Mouse (Mus musculus) thymus, adult 18-20 months (tissue): ENCODE data around the gene Cep112.
"Not testable (repeated sequence)": the region's sequence is repeated elsewhere in the genome, so short reads cannot be mapped to it uniquely, and the experiment has no call there.

ENCODE experiments used
- DNase-seq, 2 experiments: peaks; one replicate each; pipeline ENCODE4 v3.0.0; 2022; ENCODE audit warnings: mixed read lengths in 2 of 2

Gene Cep112

DNA sequence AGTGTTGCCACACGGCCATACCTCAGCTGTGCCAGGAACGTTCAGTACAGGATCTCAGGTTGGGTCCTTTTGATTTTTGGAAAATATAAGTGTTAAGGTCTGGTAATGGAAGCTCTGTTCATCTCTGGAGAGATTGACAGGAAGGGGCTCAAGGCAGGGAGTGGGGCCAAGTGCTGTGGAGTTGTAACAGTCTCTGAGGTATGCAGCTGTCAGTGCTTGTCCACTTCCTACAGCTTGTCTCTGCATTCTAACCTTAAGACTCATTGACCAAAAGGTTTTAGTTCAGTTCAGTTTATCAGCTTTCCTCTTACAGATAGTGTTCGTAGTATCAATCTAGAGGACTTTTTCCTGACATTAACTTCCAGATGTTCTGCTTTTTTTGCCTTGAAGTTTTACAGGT lies 384.6 kb downstream of the Cep112 start:
- DNase-seq, result no peak

DNA sequence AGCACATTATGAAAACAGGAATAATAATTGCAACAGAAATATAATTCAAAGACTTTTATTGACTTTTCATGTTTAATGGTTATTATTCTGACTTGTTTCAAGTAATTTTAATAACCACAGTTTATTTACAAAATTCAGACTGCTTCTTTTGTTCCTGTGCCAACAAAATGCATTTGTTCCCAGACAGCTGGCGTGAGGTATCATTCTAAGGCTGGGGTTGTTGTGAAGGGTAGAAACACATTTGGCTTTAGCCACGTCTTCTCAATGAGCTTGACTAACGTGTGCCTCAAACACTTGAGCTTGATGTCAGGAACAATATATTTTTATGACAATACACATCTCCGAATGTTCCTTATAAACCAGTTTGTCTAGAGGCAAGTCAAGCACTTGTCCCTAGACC lies 396.8 kb downstream of the Cep112 start:
- DNase-seq, result no peak

DNA sequence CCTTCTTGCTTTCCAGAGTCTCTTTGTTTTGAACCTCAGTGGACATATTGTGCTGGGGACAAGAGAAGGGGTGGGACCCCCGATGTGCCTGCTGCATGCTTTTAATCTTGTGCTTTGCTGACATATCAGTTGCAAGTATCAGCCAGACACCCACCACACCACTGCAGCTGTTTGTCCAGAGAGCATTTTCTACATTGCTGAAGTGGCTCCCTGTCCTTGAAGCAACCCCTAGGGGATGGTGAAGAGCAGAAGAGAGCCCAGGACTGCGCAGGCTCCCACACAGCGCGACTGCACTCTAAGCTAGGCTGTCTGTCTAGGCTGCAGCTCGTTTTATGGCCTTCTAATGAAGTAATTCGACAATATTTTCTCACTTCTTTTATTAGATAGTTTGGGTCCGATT lies 397.3 kb downstream of the Cep112 start:
- no peak for DNase-seq

DNA sequence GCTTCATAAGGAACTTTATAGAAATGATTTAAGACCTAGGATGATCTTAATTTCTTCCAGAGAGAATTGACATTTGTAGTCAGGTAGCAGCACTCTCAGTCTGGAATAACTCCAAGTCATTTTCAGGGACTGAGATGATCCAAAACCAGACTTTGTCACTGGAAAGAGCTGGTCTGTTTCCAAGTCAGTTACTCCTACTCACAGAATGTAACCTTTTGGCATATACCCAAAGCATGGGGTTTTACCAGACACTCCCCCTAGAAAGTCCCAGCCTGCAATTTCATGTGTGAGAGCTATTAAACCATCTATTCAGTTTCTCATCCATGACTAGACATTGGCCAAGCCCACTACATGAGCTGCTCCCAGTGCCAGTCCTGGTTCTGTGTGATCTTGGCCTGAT lies 402.3 kb downstream of the Cep112 start:
- no peak for DNase-seq

DNA sequence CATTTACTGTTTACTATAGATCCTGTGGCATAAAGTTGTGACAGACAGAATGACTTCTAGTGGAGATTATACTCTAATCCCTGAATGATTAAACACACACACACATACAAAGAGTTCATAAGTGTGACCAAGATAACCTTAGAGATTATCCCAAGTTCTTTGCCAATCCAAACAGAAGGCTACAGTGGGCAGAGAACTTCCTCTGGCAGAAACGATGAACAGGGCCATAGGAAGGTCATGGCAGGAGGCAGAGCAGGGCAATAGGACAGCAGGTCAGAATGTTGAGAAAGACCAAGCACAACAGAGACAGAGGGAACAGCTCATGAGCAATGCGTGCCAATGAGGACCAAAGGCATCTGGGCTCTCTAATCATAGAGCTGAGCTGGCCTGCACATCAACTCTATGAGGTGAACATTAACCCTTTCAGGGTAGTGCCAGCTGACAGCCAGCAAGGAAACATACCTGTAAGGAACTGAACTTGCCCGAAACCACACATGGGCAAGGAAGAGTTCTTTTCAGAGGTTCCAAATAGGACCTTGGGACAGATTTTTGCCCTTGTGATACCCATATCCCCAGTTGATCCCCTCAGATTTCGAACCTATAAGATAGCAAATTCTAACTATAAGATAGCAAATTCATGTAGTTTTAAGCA lies 403.5 kb downstream of the Cep112 start:
- no peak for DNase-seq

DNA sequence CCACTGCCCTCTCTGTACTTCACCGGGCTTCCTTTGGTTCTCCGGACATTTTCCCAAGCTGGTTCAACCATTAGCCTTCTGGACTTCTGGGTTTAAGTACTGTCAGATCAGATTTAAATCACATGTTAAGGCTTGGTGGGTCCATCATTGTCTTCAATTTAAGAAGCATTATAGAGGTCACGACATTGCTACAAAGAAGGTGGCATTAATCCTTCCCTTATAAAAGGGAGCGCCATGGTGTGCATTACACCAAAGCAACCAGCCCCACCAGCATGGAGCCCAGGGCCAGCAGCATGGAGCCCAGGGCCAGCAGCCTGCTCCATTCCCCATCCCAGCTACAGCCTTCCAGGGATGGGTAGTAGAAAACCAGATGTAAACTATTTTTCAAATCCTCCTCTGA lies 411.7 kb downstream of the Cep112 start:
- DNase-seq, result no peak

DNA sequence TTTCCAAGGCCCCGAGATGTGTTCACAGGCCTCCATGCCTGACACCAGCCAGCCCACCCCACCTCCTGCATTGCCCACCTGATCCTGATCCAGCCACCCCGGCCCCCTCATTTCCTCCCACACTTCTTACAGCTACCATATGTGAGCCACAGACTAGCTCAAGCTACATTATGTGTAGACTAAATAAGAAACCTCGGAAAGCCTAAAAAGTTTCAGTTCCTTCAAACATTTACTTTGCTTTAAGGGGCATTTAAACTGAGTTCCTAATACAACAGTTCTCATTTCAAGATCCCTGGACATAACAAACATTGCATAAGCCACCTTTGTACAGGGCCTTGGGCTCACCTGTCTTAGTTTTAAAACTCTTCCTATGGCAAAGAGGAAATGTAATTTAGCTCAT lies 415.2 kb downstream of the Cep112 start:
- DNase-seq, result no peak

DNA sequence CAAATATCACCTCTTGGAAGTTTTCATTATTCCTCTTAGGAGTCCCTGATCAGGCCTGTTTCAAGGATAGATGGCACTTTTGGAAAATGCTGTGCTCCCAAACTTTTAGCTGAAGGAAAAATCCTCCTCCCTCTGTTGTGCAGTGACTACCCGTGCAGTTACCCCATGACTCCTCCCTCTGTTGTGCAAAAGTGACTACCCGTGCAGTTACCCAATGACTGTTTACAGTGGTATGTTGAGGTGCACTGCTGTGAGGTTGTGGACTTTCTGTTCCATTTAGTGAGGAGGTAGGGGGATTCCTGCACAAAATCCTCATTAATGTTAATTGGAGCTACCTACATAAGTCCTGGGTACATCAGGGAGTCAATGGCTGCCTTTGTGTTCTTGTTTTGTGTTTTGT lies 417.8 kb downstream of the Cep112 start:
- no peak for DNase-seq

DNA sequence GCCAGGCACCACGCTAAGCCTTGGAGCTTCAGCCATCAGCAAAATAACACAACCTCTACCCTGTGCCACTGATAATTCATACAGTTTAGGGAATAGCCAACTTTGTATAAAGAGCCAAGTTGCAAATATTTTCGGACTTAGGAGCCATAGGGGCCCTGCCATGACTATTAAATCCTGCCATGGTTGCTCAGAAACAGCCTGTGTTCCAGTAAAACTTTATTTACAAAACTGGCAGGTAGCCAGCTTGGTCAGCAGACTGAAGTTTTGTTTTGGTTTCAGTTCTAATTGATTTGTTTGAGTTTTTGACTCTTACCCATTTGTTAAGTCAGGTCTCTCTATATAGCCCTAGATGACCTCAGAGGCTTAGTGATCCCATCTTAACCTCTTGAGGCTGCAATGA lies 421.0 kb downstream of the Cep112 start:
- DNase-seq, result no peak

DNA sequence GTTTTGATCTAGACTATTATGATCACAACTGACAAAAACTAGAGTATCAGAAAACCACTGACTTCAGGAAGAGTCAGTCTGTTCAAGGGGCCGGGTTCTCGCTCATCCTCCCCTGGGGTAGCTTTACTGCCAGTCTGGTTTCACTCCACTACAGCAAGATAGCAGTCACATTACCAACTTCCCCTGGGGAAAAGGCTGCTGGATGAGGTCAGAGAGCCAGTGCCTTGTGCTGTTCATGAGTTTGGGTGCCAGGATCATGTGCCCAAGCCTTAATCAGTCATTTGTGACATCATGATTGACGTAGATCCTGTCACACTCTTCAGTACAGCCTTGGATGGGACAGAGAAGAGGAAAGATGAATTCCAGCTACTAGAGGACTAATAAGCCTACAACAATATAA lies 421.5 kb downstream of the Cep112 start:
- no peak for DNase-seq

DNA sequence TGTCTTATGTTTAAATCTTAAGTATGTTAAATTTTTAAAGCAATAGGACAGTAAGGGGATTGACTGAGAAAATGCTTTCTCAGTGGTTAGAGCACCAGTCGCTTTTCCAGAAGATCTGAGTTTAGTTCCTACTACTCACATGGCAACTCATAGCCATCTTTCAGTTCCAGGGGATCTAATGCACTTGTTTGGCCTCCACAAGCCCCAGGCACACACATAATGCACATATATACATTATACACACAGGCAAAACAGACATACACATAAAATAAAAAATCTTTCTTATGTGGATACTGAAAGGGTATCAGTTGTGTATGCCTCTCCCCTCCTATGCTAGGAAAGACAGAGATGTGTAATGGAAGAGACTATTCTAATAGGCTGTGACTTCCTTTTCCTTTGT lies 426.8 kb downstream of the Cep112 start:
- no peak for DNase-seq

DNA sequence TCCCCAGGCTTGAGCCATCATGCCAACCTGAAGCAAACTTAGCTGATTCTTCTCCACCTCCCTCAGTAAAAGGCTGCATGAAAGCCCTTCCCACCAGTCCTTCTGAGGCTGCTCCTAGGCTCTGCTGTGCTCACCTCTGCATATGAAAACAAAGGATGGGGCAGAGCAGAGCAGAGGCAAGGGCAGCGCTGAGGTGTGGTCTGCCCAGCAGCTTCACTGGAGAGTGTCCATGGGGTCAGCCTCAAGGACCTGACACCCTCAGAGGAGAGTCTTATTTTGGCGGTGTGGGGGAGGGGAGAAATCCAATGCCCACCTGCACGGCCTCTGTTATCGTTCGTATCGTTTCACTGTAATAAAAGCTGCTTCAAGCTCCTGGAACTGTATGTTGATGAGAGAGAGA lies 432.3 kb downstream of the Cep112 start:
- DNase-seq, result no peak

DNA sequence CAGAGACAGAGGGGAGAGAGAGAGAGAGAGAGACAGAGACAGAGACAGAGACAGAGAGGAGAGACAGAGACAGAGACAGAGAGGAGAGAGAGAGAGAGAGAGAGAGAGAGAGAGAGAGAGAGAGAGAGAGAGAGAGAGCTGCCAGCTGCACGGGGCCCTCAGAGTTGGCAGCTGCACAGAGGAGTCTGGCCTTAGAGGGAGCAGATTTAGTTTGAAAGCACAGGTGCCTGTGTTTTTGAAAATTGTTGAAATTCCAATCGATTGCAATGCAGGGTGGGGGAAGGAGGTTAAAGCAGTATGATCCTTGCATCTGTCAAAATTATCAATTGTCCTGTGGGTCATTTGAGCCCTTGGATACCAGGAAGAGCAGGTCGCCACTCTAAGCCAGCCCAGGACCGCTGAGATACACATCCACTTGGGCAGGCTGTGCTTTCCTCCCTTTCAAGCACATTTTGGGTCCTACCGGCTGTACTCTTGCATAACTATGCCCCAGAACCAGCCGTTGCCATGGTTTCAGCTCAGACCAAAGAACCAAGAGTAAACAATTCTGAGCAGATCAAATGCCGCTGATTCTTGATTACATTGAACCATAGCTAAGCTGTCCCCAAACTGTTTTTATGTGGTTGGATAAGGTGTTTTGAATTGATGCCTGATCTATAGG lies 432.8 kb downstream of the Cep112 start:
- no peak for DNase-seq

DNA sequence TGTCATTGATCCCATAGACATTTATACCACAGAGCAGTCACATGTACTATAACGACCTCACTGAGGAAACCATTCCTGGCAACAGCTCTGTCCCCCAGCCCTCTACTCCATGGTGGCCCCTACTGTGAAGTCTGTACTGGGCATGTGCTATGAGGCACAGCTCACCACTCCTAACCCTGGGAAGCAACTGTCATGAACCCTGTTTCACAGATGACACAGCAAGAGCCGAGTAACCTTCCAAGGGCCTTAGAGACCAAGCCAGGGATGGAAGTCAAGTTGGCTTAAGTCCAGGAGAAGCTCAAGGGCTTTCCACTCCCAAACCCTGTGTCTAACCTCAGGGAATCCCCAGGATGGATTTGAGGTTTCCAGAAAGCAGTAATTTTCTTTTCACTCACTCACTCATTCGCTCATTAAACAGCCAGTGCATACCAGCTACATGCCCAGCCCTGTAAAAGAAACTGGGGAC lies 433.4 kb downstream of the Cep112 start:
- DNase-seq, result no peak

DNA sequence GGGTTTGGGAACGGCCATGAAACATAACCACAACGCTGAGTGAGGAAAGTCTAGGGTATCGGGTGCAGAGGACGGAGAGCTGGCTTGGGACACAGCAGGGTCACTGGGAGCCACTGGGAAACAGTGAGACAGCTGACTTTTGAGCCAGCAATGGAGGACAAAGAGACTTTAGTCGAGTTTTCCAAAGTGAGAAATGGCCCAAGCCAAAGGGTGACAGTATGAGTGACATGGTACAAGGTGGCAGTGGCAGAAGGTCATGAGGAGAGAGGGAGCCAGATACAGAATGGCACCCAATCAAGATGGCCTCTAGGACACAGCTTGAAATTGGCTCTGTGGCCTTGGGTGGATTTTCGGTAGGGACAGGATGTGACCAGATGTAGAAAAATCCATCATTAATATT lies 433.9 kb downstream of the Cep112 start:
- no peak for DNase-seq

DNA sequence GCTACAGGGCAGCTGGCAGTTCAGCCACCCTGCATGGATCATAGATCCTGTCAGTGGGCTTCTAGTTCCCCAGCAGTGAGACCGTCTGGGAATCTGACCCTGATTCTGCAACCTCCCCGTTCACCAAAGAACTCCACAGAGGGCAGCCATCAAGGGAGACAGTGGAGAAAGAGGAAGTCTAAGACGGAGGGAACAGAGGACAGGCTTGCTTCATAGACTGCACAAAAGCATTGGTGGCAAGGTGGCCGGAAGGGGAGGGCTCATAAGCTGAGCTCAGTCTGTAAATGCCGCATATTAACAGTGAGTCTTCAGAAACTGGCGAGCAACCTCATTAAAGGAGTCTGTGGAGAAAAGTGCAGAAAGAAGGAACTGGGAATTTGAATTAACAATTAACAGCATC lies 437.4 kb downstream of the Cep112 start:
- no peak for DNase-seq

DNA sequence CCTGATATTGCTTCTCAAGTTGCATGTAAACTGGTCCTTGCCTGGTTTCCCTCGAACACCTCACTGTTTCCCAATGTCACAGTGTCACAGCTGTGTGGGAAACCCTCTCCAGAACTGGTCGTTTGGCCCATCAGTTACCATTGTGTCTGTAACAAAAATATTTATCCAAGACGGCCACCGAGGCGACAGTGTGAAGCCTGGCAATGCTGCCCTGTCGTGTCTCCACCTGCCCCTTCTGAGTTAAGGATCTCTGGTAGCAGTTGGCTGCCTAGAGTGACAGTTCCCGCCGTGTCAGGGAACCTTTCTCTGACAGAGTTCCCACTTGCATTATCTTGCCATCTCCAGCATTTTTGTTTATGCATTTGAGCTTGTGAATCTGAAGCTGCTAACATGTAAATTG lies 440.8 kb downstream of the Cep112 start:
- no peak for DNase-seq

DNA sequence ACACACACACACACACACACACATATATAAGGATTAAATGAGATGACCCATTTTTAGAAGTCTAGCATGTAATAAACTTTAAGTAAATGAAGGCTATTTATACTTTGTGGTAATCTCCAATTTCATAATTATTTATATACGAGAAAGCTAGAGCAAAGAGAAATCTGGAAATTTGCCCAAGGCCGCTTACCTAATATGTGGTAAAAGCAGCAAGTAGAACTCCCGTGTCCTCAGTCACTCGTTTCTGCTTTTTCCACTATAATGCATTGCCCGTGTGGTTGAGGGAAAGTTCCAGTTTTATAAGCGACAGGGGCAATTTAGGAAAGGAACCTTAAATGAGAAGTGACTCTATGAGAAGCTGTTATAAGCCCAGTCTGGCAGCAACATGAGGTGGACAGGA lies 442.5 kb downstream of the Cep112 start:
- no peak for DNase-seq

DNA sequence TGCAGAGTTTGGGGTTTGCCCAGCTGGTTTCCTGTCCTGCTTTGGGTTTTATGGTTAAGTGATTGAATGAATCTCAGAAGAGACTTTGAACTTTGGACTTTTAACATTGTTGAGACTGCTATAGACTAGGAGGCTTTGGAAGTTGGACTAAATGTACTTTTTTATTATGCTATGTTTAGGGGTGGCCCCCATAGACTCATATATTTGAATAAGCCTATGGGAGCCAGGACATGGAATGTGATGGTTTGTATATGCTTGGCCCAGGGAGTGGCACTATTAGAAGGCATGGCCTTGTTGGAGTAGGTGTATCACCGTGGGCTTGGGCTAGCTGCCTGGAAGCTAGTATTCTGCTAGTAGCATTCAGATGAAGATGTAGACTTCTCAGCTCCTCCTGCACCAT lies 446.3 kb downstream of the Cep112 start:
- DNase-seq, result not testable (repeated sequence)

DNA sequence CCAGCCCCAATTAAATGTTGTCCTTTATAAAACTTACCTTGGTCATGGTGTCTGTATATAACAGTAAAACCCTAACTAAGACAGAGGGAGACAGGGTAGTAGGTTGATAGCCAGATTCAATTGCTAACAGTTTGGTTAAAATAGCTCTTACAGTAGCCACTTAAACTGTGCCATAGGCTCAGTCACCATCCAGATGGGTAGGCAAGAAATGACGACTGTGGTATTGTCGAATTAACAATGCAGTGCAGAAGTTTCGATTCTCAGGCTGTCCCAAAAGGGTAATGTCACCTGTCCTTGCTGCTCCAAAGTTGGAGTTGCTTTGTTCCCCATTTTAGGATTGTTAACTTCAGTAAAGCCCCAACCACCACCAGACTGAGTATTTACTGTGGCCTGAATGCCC lies 446.8 kb downstream of the Cep112 start:
- no peak for DNase-seq

DNA sequence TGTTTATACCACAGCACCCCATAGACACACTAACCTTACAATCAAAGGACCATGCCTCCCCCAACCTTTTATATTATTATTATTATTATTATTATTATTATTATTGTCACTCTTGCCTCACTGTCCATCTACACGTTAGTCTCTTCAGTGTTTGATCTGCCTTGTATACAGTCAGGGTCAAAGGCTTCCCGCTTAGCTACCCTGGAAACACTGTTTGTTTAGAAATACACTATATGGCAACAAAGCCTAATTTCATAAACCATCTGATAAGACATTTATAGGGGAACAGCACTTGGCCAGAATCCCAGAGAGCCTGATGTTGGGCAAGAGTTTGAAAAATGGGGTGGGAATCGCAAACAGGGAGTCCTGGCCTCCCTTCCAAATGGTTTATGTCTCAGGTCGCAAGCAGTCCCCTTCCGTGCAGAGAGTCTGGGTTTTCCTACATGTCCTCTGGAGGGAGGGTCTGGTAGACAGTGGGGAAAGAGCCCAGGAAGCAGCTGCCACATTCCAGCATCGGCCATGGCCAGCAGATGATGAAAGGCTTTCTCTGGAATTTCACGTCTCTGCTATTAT lies 451.7 kb downstream of the Cep112 start:
- no peak for DNase-seq

DNA sequence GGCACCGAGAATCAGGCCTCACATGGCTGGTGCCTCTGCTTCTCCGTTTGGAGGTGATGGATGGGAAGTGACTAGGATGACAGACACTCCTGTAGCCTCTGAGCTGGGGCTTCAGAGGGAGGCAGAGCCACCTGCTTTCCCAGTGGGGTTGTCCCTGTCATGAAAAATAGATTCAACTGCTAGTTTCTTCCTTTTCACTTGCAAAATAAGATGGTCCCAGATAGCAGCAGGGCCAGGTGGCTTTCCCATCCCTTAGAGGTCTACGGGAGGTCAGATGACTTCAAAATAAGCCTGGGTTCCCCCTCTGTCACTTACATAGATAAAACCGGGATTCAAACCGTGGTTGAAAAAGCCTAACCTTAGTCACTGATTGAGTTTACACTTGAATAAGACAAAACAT lies 452.5 kb downstream of the Cep112 start:
- no peak for DNase-seq

DNA sequence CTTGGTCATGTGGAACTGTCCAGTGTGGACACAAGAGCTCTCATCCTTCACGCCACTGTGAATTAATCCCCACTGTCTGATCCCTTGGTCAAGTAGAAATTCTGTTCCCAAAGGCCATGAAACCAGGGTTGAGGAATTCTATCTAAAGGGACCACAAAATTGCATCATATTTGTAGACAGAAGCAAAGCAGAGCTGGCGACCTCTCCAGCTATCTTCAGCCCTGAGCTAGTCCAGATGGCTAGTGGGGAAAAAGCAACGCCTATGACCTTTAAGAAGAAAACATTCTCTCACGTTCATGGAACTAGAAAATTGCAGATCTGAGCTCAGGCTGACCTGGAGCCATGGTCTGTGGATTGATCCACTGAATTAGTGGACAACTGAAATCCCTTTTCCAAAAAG lies 455.6 kb downstream of the Cep112 start:
- DNase-seq, result no peak

DNA sequence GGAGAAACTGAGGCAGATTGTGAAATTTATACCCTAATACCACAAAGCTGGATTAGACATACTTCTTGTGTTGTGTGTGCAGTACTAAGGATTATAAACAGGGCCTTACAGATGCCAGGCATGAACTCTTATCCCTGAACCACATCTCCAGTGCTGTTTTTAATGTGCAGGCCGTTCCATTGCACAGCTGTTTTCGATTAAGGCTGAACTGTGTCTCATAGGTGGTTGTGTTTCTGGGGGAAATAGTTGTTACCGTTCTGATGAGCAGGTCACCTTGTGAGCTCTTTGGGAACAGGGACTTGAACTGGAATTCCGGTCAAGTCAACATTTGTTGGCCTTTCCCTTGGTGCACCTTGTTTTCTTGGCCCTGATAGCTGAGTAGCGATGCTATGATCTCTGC lies 456.7 kb downstream of the Cep112 start:
- DNase-seq, result no peak
